Mouse (Mus musculus) CH12.LX (cell line): ENCODE measurements around the gene Rhox7a. TPM values are rescaled to one million over a fixed set of nuclear protein-coding genes. Genes with fewer than 3 reads are reported as not detected.
"Not testable (repeated sequence)": the region's sequence is repeated elsewhere in the genome, so short reads cannot be mapped to it uniquely, and the experiment has no call there.

Experiments used
- DNase-seq: peaks from one replicate; pipeline ENCODE4 v3.0.0-alpha.2; 2013; ENCODE audit errors: extremely low read depth
- H3K27ac ChIP-seq: 2 replicates; pipeline ENCODE4 v1.5.1; 2012; ENCODE audit warnings: low read depth, mild to moderate bottlenecking, control low read depth, moderate library complexity; ENCODE audit not compliant: insufficient read depth
- H3K27me3 ChIP-seq: replicated peaks from 2 replicates; pipeline ENCODE3; 2012; ENCODE audit warnings: inconsistent platforms
- H3K36me3 ChIP-seq, 2 experiments: replicated peaks in 1 of 2; 2 replicates each; pipeline versions ENCODE3 to v1.6.1; 2012; ENCODE audit warnings: inconsistent platforms in 1 of 2, low read length in 1 of 2, mild to moderate bottlenecking in 1 of 2, mixed read lengths in 1 of 2, moderate library complexity in 1 of 2; ENCODE audit not compliant: control insufficient read depth in 1 of 2, insufficient read depth in 1 of 2
- H3K4me1 ChIP-seq, 2 experiments: 2 replicates each; pipeline ENCODE4 v1.6.1; 2012; ENCODE audit warnings: inconsistent platforms in 1 of 2, moderate library complexity in 1 of 2; ENCODE audit not compliant: insufficient read depth in 2 of 2, control insufficient read depth in 1 of 2
- H3K4me2 ChIP-seq: 2 replicates; pipeline ENCODE4 v1.6.1; 2012; ENCODE audit warnings: low read depth, mild to moderate bottlenecking, control low read depth; ENCODE audit not compliant: poor library complexity, insufficient read depth, severe bottlenecking
- H3K4me3 ChIP-seq, 3 experiments: fragments of 150-350 bp in 1 of 3; sonication (generic) in 1 of 3; replicated peaks in 1 of 3; 2 replicates each; pipeline versions ENCODE3 to v1.5.1; 2011 to 2012; ENCODE audit warnings: low read depth in 2 of 3, low read length in 2 of 3, mild to moderate bottlenecking in 2 of 3, moderate library complexity in 2 of 3, control low read depth in 1 of 3, improper control_type of control experiment in 1 of 3, inconsistent platforms in 1 of 3, mixed read lengths in 1 of 3; ENCODE audit not compliant: poor library complexity in 1 of 3
- H3K79me2 ChIP-seq: replicated peaks from 2 replicates; pipeline ENCODE4 v1.6.1; 2012; ENCODE audit warnings: mild to moderate bottlenecking, moderate library complexity; ENCODE audit not compliant: control insufficient read depth, poor library complexity, insufficient read depth, severe bottlenecking; ENCODE audit errors: extremely low read depth
- H3K9ac ChIP-seq: 2 replicates; pipeline ENCODE4 v1.6.1; 2012; ENCODE audit warnings: low read depth, mild to moderate bottlenecking, control low read depth, moderate library complexity; ENCODE audit not compliant: insufficient read depth
- H3K9me3 ChIP-seq: replicated peaks from 2 replicates; pipeline ENCODE3; 2012; ENCODE audit warnings: low read length, inconsistent platforms, mixed read lengths
- CTCF ChIP-seq, 2 experiments: IDR thresholded peaks in 1 of 2; conservative IDR thresholded peaks in 1 of 2; 2 replicates each; pipeline ENCODE4 v1.5.1; 2011 to 2012; ENCODE audit warnings: low read depth in 2 of 2, low read length in 2 of 2, improper control_type of control experiment in 1 of 2, inconsistent platforms in 1 of 2, mild to moderate bottlenecking in 1 of 2, moderate library complexity in 1 of 2
- POLR2A ChIP-seq: IDR thresholded peaks from 2 replicates; pipeline ENCODE4 v1.6.1; 2011; ENCODE audit warnings: low read depth, mild to moderate bottlenecking, improper control_type of control experiment, low read length
- RCOR1 ChIP-seq: conservative IDR thresholded peaks from 2 replicates; pipeline ENCODE4 v1.6.1; 2012; ENCODE audit warnings: low read depth, mild to moderate bottlenecking, inconsistent platforms, low read length, improper control_type of control experiment
- ZC3H11A ChIP-seq: IDR thresholded peaks from 2 replicates; pipeline ENCODE4 v1.6.1; 2012; ENCODE audit warnings: low read depth, mild to moderate bottlenecking, inconsistent platforms, low read length, improper control_type of control experiment
- dilution Hi-C: fragments of 300-500 bp; cut with MboI; formaldehyde crosslinking; loops from 2 replicates; pipeline ENCODE4 v1.14.3; 2020; ENCODE audit warnings: low sequenced_read_pairs; ENCODE audit not compliant: extremely low pct_unique_long_range_greater_than_20kb, extremely low pct_ligation_motif_present
- in situ Hi-C: fragments of 300-500 bp; cut with MboI; formaldehyde crosslinking; loops from 3 replicates; pipeline ENCODE4 v1.14.3; 2019; ENCODE audit warnings: low sequenced_read_pairs, low pct_ligation_motif_present, low pct_unique_long_range_greater_than_20kb, mixed read lengths
- polyA plus RNA-seq: library from polyadenylated mRNA; unstranded; fragments of >175 nt; gene quantifications from 2 replicates; pipeline ENCODE4 v1.2.1, GENCODE M21; 2012; ENCODE audit warnings: low read depth; ENCODE audit not compliant: insufficient read length
- total RNA-seq, 2 experiments: library from RNA; depleted of rRNA; stranded (reverse); fragments of 300-350 nt in 1 of 2; fragments of >200 nt in 1 of 2; gene quantifications; 2 replicates each; pipeline ENCODE4 v1.2.3; 2012 to 2014

Gene Rhox7a
- not detected in 2 replicates for total RNA-seq (2012; rRNA removed)
- total RNA-seq (2014; rRNA removed), result not detected in 2 replicates
- not detected in 2 replicates for polyA plus RNA-seq

DNA sequence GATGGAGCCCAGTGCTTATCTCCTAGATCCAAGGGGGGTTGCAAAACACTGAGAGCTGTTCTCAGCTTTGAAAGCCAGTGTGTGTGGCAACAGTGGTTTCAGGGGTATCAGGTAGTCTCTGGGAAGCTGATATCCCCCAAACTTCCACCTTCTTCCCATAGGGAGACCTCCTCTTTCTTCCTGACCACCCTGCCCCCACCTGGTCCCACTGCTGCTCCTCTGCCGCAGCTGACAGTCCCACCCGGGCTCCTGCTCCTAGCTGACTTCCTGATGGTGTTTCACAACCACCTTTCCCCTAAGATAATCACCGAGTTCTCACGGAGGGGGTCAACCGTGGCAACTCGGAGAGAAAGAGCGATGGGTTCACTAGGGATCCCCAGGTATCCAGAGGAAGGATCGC, at the start of gene Rhox7a:
TSS of gene Rhox7a (plus strand) at position 301 of the 400 bp plus-strand sequence.
- H3K79me2 ChIP-seq, H3K27me3 ChIP-seq, H3K9ac ChIP-seq, H3K36me3 ChIP-seq, H3K4me1 ChIP-seq, H3K9me3 ChIP-seq, in situ Hi-C loops, H3K4me3 ChIP-seq, H3K4me2 ChIP-seq, H3K27ac ChIP-seq, dilution Hi-C loops, DNase-seq: not testable (repeated sequence)

DNA sequence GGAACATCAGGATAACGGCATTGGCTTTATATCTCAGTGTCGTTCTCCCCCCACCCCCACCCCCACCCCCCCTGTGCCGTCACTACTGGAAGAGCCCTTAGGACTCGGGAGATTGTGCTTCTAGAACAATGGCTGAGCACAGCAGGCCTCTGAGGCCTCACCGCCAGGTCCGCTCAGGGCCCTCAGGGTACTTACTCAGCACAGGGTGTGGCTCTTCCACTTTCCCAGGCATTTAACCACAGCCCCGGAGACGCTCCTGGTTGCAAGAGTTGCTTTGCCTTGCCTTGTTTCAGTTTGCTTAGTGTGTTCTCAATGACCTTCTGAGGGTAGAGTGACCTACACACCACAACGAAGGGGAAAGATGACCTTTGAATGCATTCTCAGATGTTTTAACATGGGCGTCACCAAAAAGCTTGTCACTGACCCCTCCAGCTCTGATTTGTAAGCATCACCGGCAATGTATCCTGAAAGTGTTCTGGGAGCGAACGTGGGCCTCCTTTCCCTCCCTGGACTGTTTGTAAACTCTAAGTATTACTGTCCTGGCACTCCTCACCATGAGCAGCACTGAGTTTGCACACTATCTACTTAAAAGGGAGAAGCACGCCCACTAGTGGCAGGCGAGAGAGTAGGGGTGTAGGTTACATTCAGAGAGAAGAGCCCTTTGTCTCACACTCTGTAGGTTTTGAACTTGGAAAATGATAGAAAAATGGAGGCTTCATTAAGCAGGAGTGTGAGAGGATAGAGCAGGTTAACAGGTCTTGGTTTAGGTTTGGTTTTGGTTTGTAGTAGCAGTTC, 24.0 kb upstream of the Rhox7a start:
- Histone ChIP-seq H3K79me2 (peaks cover 13% of the 10 kb centered on the region), H3K4me1 (peaks cover 0 to 3% of the 10 kb centered on the region in 2 experiments; a peak in 2 of 4 replicates), H3K27me3 (no peaks in the 10 kb centered on the region), H3K4me2 (no peak overlapping the region), H3K9ac (no peak overlapping the region), H3K9me3 (no peaks in the 10 kb centered on the region), H3K36me3 (peaks cover 4 to 44% of the 10 kb centered on the region in 2 experiments), H3K27ac (no peak overlapping the region), H3K4me3 (no peak overlapping the region)
- in situ Hi-C loops (no loop called here), dilution Hi-C loops (no loop called here)
- TF ChIP-seq ZC3H11A (no peak), CTCF (conservative IDR thresholded peaks at IDR 0.05 in 1 of 2, IDR thresholded peaks at IDR 0.05 in 1 of 2; ENCODE audit: low read depth in 2 of 2, low read length in 2 of 2) (peak; percentile 43 to 51), RCOR1 (no peak)
- peak; percentile 25 for DNase-seq

DNA sequence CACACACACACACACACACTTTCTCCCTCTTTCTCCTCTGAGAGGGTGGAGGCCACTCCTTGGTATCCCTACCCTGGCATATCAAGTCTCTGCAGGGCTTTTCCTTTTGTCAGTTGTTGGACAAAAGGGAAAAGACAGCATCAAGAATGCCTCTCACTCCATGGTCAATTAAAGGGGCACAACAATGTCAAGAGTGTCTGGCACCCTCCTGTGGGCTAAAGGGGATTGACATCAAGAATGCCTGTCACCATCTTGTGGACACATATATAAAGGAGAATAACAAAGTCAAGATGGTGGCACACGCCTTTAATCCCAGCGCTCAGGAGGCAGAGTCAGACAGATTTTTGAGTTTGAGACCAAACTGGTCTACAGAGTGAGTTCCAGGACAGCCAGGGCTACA, 22.1 kb upstream of the Rhox7a start:
- H3K27me3 ChIP-seq, result no peaks in the 10 kb centered on the region
- in situ Hi-C loops, result no loop called here
- no peak overlapping the region for H3K4me2 ChIP-seq
- DNase-seq, result peak; percentile 9
- TF ChIP-seq POLR2A (peak; percentile 16; the same call in 1 of the 2 replicates), CTCF (conservative IDR thresholded peaks at IDR 0.05 in 1 of 2, IDR thresholded peaks at IDR 0.05 in 1 of 2; ENCODE audit: low read depth in 2 of 2, low read length in 2 of 2) (peak in 1 of 2 experiments; percentile 45; a peak in 2 of 4 replicates), RCOR1 (no peak)
- peaks cover 0 to 3% of the 10 kb centered on the region in 2 experiments; a peak in 2 of 4 replicates for H3K4me1 ChIP-seq
- H3K27ac ChIP-seq, result no peak overlapping the region
- H3K36me3 ChIP-seq, result peaks cover 4 to 44% of the 10 kb centered on the region in 2 experiments
- H3K9ac ChIP-seq, result no peak overlapping the region
- H3K4me3 ChIP-seq, result no peak overlapping the region
- peaks cover 13% of the 10 kb centered on the region for H3K79me2 ChIP-seq
- dilution Hi-C loops, result no loop called here
- H3K9me3 ChIP-seq, result no peaks in the 10 kb centered on the region
